Mouse (Mus musculus) B cell, adult 2 months (primary cell): ENCODE measurements around the gene Foxm1.

ENCODE experiments used
- DNase-seq, 2 experiments: peaks; one replicate each; pipeline ENCODE4 v3.0.0; 2022

Gene Foxm1

GRCm38 (mm10) chr6:128425046-128425445, 62.3 kb downstream of the Foxm1 start:
- DNase-seq = no peak
